Mouse (Mus musculus): ENCODE results near the gene Arsg. TPM values are rescaled to one million over a fixed set of nuclear protein-coding genes. Genes with fewer than 3 reads are reported as not detected.
"Not testable (repeated sequence)": the region's sequence is repeated elsewhere in the genome, so short reads cannot be mapped to it uniquely, and the experiment has no call there.

The Arsg gene
- polyA plus RNA-seq, 1 experiment from 2014 or later, result 2.1 TPM

- Histone ChIP-seq H3K27ac (no peak overlapping the region), H3K36me3 (ENCODE audit: inconsistent target) (no peaks in the 10 kb centered on the region), H3K4me3 (ENCODE audit: inconsistent target) (no peak overlapping the region), H3K79me2 (ENCODE audit: inconsistent target) (peaks cover 17% of the 10 kb centered on the region)
- WGBS (ENCODE audit: missing documents), result 96% methylated on average over 4 of the region's 4 CpGs
These were observed 2.5 kb downstream of the Arsg start for GRCm38 (mm10) chr11:109475717-109476116.

- Histone ChIP-seq H3K36me3 (ENCODE audit: inconsistent target) (no peaks in the 10 kb centered on the region), H3K4me3 (ENCODE audit: inconsistent target) (no peak overlapping the region), H3K79me2 (ENCODE audit: inconsistent target) (peaks cover 12% of the 10 kb centered on the region), H3K27ac (no peak overlapping the region)
- 70% methylated on average over 2 of the region's 2 CpGs for WGBS (ENCODE audit: missing documents)
These were observed 3.1 kb downstream of the Arsg start for GRCm38 (mm10) chr11:109476241-109476640.

DNA sequence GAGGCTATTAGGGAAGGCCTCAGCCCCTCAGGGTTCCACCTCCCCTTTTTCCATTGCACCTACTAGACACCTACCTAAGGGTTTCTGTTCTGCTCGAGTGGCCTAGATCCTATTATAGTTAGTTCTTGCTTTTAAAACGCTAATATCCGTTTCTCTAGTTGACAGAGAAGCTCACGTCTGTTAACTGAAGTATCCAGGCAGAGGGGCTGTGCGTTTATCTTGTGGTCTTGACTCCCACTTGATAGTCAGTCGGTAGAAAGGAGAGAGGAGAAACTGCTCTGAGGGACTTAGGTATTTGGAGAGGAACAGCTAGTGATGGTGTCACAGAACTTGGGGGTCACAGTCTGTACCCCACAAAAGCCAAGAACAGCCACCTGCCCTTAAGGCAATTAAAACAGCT lies 3.5 kb downstream of the Arsg start:
- no peaks in the 10 kb centered on the region for H3K36me3 ChIP-seq (ENCODE audit: inconsistent target)
- peaks cover 8% of the 10 kb centered on the region for H3K79me2 ChIP-seq (ENCODE audit: inconsistent target)
- H3K27ac ChIP-seq, result no peak overlapping the region
- WGBS (ENCODE audit: missing documents), result 90% methylated on average over 5 of the region's 6 CpGs
- H3K4me3 ChIP-seq (ENCODE audit: inconsistent target), result no peak overlapping the region

- Histone ChIP-seq H3K27ac (no peak overlapping the region), H3K4me3 (ENCODE audit: inconsistent target) (no peak overlapping the region), H3K79me2 (ENCODE audit: inconsistent target) (no peaks in the 10 kb centered on the region), H3K36me3 (ENCODE audit: inconsistent target) (no peaks in the 10 kb centered on the region)
- 87% methylated on average over 16 of the region's 16 CpGs for WGBS (ENCODE audit: missing documents)
These were observed 4.6 kb downstream of the Arsg start for GRCm38 (mm10) chr11:109477606-109478380.

DNA sequence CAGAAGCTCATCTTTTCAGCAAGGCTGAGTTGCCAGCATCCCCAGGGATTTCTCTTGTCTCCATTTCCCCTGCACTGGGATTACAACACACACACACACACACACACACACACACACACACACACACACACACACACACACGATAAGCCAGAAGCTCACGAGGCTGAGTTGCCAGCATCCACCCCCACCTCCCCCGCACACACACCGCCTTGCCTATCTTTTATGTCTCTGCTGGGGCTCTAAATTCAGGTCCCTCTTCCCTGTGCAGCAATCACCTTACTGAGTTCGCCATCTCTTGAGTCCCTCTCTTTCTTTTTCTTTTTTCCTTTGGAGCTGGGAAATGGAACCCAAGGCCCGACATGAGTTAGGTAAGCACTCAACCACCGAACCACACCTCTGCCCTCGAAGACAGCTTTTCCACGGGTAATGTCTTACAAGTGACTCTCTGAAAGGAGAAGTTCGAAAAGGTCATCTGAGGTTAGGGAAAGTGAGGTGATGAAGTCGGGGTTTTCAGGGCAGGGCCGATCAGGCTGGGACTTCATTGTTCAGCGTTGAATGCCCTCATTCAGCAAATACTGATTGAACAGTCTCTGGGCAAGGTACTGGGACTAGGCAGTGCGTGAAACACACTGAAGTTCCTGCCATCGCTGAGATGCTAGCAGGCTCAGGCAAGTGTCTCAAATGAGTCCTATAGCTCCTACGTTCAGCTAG lies 6.6 kb downstream of the Arsg start:
- 26% methylated on average over 12 of the region's 16 CpGs for WGBS (ENCODE audit: missing documents)
- H3K79me2 ChIP-seq (ENCODE audit: inconsistent target), result no peaks in the 10 kb centered on the region
- H3K4me3 ChIP-seq (ENCODE audit: inconsistent target), result no peak overlapping the region
- H3K27ac ChIP-seq, result peak overlapping the region; percentile 27
- no peaks in the 10 kb centered on the region for H3K36me3 ChIP-seq (ENCODE audit: inconsistent target)

DNA sequence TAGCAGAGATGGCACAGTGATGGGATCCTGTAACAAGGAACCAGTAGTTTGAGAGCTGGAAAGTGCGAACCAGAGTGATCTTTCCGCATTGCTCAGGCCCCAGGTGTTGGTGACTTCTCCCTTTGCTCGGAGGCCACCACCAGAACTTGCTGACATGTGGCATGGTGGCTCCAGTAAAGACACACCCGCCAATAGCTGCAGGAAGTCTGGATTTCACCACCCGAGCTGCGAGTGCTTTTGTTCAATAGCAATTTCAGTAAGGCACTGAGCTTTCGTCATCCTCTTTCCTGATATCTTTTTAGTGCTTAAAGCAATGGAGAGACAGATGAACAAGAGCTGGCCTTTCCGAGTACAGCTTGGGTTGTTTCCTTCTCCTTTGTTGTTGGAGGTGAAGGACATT lies 7.3 kb downstream of the Arsg start:
- Histone ChIP-seq H3K79me2 (ENCODE audit: inconsistent target) (no peaks in the 10 kb centered on the region), H3K27ac (peak overlapping the region; percentile 27), H3K4me3 (ENCODE audit: inconsistent target) (no peak overlapping the region), H3K36me3 (ENCODE audit: inconsistent target) (no peaks in the 10 kb centered on the region)
- WGBS (ENCODE audit: missing documents), result 11% methylated on average over 8 of the region's 8 CpGs

GRCm38 (mm10) chr11:109485398-109486045 lies 12.3 kb downstream of the Arsg start:
- 87% methylated on average over 15 of the region's 15 CpGs for WGBS (ENCODE audit: missing documents)
- no peaks in the 10 kb centered on the region for H3K79me2 ChIP-seq (ENCODE audit: inconsistent target)
- no peak overlapping the region for H3K4me3 ChIP-seq (ENCODE audit: inconsistent target)
- no peak overlapping the region for H3K27ac ChIP-seq
- H3K36me3 ChIP-seq (ENCODE audit: inconsistent target), result no peaks in the 10 kb centered on the region

GRCm38 (mm10) chr11:109487111-109487510 lies 13.9 kb downstream of the Arsg start:
- H3K36me3 ChIP-seq (ENCODE audit: inconsistent target), result no peaks in the 10 kb centered on the region
- H3K4me3 ChIP-seq (ENCODE audit: inconsistent target), result no peak overlapping the region
- 100% methylated on average over 1 of the region's 1 CpGs for WGBS (ENCODE audit: missing documents)
- no peaks in the 10 kb centered on the region for H3K79me2 ChIP-seq (ENCODE audit: inconsistent target)
- no peak overlapping the region for H3K27ac ChIP-seq

DNA sequence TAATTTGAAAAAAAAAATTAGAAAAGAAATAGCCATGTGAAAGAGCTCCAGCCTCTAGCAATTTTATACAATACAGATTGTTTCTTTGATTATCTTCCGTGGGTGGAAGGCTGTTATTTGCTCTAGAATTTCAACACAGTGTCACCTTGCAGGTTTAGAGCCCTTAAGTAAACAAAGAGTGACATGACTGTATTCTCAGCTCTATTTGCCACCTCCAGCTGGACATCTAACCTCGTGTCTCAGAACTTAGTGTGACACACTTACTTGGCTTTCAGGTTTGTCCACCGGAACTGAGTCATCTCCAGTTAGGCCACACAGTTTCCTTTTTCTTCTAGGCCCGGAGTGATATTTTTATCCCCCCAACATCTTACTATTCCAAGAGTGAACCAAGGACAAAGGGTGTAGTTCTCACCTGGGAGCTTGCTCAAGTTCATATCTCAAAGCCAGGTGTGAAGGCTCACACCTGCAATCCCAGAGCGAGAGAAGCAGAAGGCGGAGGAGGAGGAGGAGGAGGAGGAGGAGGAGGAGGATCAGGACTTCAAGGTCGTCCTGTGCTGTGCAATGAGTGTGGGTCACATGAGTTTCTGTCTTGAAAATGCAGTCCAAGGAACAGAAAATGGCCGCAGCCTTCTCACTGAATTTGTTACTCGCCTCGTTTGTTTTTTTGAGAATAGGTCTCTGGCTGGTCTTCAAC lies 15.0 kb downstream of the Arsg start:
- 49% methylated on average over 7 of the region's 10 CpGs for WGBS (ENCODE audit: missing documents)

DNA sequence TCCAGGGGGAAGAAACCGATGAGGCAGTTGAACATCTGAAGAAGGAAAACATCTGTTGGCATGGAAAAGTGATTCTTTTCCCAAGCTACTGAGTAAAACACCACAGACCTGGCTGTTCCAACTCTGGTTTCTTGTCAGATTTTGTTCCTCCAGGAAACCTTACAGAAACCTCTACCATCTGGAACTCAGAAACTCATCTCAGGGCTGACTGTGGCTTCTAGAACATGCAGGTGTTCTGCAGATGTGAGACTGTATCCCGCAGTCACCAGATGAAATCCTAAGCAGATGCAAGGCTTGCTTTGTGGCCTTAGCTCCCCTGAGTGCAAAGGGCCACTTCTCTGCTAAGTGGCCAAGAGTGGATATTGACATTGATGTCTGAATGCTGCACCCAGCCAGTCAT lies 16.6 kb downstream of the Arsg start:
- WGBS (ENCODE audit: missing documents), result 96% methylated on average over 2 of the region's 2 CpGs
- Histone ChIP-seq H3K79me2 (ENCODE audit: inconsistent target) (no peaks in the 10 kb centered on the region), H3K36me3 (ENCODE audit: inconsistent target) (no peaks in the 10 kb centered on the region), H3K27ac (no peak overlapping the region), H3K4me3 (ENCODE audit: inconsistent target) (no peak overlapping the region)

More for the DNA sequence above, 15.0 kb downstream of the Arsg start:
- Histone ChIP-seq H3K36me3 (ENCODE audit: inconsistent target) (no peaks in the 10 kb centered on the region), H3K79me2 (ENCODE audit: inconsistent target) (no peaks in the 10 kb centered on the region), H3K4me3 (ENCODE audit: inconsistent target) (no peak overlapping the region), H3K27ac (no peak overlapping the region)

DNA sequence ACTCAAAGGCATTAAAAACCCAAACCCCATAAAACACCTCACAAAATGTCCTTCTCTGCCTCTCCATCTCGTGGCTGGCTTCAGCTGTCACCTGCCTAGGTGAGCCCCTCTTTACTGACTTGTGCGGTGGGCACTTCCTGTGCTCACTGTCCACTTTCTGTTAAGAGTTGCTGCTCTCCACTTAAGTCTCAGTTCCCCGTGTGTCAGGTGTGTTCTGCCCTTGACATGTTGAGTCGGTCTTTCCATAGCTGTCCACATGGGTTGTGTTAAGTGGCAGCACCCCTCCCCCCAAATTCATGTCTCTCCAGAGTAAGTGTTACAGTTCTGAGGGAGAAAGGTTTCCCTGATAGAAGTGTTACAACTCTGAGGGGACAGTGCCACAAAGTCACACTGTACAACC lies 18.7 kb downstream of the Arsg start:
- no peak overlapping the region for H3K4me3 ChIP-seq (ENCODE audit: inconsistent target)
- no peaks in the 10 kb centered on the region for H3K36me3 ChIP-seq (ENCODE audit: inconsistent target)
- no peak overlapping the region for H3K27ac ChIP-seq
- WGBS (ENCODE audit: missing documents), result 96% methylated on average over 4 of the region's 4 CpGs
- H3K79me2 ChIP-seq (ENCODE audit: inconsistent target), result no peaks in the 10 kb centered on the region

- not testable (repeated sequence) for H3K36me3 ChIP-seq (ENCODE audit: inconsistent target); H3K4me3 ChIP-seq (ENCODE audit: inconsistent target); H3K27ac ChIP-seq; H3K79me2 ChIP-seq (ENCODE audit: inconsistent target)
- 92% methylated on average over 6 of the region's 8 CpGs for WGBS (ENCODE audit: missing documents)
These were observed 19.8 kb downstream of the Arsg start for GRCm38 (mm10) chr11:109492847-109493464.

DNA sequence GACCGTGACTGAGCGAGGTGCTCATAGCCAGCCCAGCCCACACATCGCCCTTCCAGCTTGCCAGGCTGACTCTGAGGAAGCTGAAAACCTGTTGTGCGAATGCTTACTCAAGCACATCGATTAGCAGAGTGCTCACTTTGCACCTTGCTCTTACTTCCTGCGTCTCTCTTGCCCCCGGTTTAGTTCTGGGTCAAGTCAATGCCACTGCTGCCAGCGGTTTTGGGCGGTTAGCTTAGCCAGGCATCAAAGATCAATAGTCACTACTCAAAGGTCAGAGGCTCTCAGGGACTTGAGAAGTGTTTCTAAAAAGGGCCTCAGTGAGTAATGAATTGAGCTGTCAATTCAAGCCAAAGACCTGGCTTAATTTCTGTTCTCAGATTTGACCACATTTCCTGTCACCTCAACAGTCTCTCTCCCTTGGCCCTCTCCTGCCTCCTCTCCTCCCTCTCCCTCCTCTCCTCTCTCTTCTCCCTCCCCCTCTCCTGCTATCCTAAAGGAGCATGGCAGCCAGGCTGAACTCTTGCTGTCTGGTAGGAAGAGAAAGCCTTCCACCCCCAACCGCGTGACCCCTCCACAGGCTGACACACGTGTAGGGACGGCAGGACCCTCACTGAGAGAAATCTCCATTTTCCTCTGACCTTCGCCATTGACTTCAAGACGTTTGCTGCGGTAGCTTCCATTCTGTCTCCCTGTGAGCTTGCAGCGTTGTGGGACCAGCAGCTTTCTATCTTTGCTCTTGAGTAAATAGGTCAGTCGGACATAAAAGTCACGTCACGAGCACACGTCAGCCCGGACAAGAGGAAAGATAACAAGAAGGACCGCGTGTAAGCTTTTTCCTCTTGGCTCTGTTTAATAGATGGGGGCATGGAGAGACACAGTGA lies 22.0 kb downstream of the Arsg start:
- Histone ChIP-seq H3K79me2 (ENCODE audit: inconsistent target) (no peaks in the 10 kb centered on the region), H3K4me3 (ENCODE audit: inconsistent target) (no peak overlapping the region), H3K36me3 (ENCODE audit: inconsistent target) (no peaks in the 10 kb centered on the region), H3K27ac (peak overlapping the region; percentile 51)
- 53% methylated on average over 24 of the region's 24 CpGs for WGBS (ENCODE audit: missing documents)

All from macrophage (primary cell).